Mouse (Mus musculus) lung, embryonic 14.5 days (tissue): ENCODE data around the gene Icam4. TPM values are rescaled to one million over a fixed set of nuclear protein-coding genes. Genes with fewer than 3 reads are reported as not detected.

Source experiments
- ATAC-seq: fragments of 200-750 bp; cut with Nextera tagmentation; 2 replicates; pipeline ENCODE4 v1.8.0; 2017; ENCODE audit warnings: mild to moderate bottlenecking, moderate TSS enrichment, moderate library complexity; ENCODE audit not compliant: insufficient read depth
- DNase-seq: peaks from one replicate; pipeline ENCODE4 v3.0.0-alpha.2; 2015
- H3K27ac ChIP-seq: fragments of 300-500 bp; sonication (generic); 2 replicates; pipeline ENCODE4 v1.5.1; 2014; ENCODE audit warnings: low read depth, mild to moderate bottlenecking, moderate library complexity
- H3K27me3 ChIP-seq: fragments of 300-500 bp; sonication (generic); 2 replicates; pipeline ENCODE4 v1.6.1; 2014; ENCODE audit warnings: low read length, control low read depth; ENCODE audit not compliant: insufficient read depth
- H3K36me3 ChIP-seq: fragments of 300-500 bp; sonication (generic); 2 replicates; pipeline ENCODE4 v1.6.1; 2014; ENCODE audit warnings: control low read depth; ENCODE audit not compliant: insufficient read depth
- H3K4me1 ChIP-seq: fragments of 300-500 bp; sonication (generic); 2 replicates; pipeline ENCODE4 v1.6.1; 2014; ENCODE audit warnings: antibody characterized with exemption, control low read depth; ENCODE audit not compliant: insufficient read depth
- H3K4me2 ChIP-seq: fragments of 300-500 bp; sonication (generic); 2 replicates; pipeline ENCODE4 v1.6.1; 2014; ENCODE audit warnings: mild to moderate bottlenecking
- H3K4me3 ChIP-seq: fragments of 300-500 bp; sonication (generic); 2 replicates; pipeline ENCODE4 v1.5.1; 2014; ENCODE audit warnings: low read depth, low read length
- H3K9ac ChIP-seq: fragments of 300-500 bp; sonication (generic); 2 replicates; pipeline ENCODE4 v1.6.1; 2014
- H3K9me3 ChIP-seq: fragments of 300-500 bp; sonication (generic); 2 replicates; pipeline ENCODE4 v1.6.1; 2016; ENCODE audit warnings: low read depth, low read length, control low read depth
- CTCF ChIP-seq: IDR thresholded peaks from 2 replicates; pipeline ENCODE4 v1.5.1; 2016; ENCODE audit warnings: antibody characterized with exemption, low read depth
- WGBS: fragments of 180-500 bp; shearing (Covaris S2); extraction: QIAGEN DNeasy Blood & Tissue Kit; methylation state at CpG from one replicate; pipeline ENCODE4 v1.1.7; 2014; 5-methylcytosine and 5-hydroxymethylcytosine counted together
- polyA plus RNA-seq: library from polyadenylated mRNA; unstranded; fragments of >200 nt; fragmentation: Nextera tagmentation; extraction: Ambion mirVana; gene quantifications from 2 replicates; pipeline ENCODE4 v1.2.1, GENCODE M21; 2014

Gene Icam4
- polyA plus RNA-seq, 1 experiment from 2014 or later = 1.5 TPM

DNA sequence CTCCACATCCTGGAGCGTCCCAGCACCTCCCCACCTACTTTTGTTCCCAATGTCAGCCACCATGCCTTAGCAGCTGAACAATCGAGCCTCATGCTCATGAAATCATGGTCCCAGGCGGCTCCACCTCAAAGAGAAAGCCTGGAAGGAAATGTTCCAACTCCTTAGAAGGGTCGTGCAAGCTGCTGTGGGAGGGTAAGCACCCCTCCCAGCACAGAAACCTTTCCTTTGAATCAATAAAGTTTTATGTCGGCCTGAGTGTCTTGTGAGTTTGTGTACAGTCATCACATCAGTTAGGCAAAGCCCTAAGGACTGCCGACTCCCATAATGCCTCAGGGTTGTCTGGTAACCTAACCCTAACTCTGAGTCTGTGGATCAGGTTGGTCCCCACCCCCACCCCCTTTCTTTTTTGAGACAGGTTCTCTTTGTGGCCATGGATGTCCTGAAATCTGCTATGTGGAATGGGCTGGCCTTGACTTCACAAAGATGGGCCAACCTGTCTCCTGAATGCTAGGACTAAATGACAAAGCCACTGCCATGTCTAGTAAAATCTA, 538 bp upstream of the Icam4 start:
- Histone ChIP-seq H3K4me3 (no peak overlapping the region), H3K27ac (peak overlapping the region; percentile 58; the same call in 1 of the 2 replicates), H3K36me3 (peaks cover 9% of the 10 kb centered on the region; the same call in 1 of the 2 replicates), H3K4me1 (peaks cover 26% of the 10 kb centered on the region; the same call in 1 of the 2 replicates), H3K9me3 (no peaks in the 10 kb centered on the region), H3K27me3 (peaks cover 31% of the 10 kb centered on the region), H3K9ac (no peak overlapping the region; the same call in 1 of the 2 replicates), H3K4me2 (peak overlapping the region; percentile 95)
- 65% methylated on average over 6 of the region's 6 CpGs for WGBS
- no peak for DNase-seq
- TF ChIP-seq CTCF = no peak
- no peak for ATAC-seq

DNA sequence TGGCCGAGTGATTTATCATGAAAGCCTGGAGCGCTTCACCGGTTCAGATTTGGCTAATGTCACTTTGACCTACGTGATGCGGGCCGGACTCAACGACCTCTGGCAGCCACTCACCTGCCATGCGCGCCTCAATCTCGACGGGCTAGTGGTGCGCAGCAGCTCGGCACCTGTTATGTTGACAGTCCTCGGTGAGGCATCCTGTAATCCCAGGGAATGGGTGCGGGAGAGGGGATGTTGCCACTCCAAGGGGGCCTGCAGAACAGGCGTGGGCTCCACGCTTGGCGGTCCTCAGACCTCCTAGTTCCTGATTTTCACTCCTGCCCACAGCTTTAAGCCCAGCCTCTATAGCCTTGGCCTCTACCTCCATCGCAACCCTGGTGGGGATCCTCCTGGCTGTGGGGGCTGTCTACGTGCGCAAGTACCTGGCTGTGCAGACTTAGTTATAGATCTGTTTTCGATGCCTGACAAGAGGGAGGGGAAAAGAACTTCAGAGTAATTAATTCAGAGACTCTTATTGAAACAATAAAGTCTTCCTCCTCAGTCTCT, 955 bp downstream of the Icam4 start:
- Histone ChIP-seq H3K9ac (peak overlapping the region; percentile 47; the same call in 1 of the 2 replicates), H3K27ac (peak overlapping the region; percentile 31; the same call in 1 of the 2 replicates), H3K4me2 (peak overlapping the region; percentile 95), H3K27me3 (peaks cover 46% of the 10 kb centered on the region), H3K36me3 (peaks cover 9% of the 10 kb centered on the region; the same call in 1 of the 2 replicates), H3K9me3 (no peaks in the 10 kb centered on the region), H3K4me3 (peak overlapping the region; percentile 52), H3K4me1 (peaks cover 26% of the 10 kb centered on the region; the same call in 1 of the 2 replicates)
- WGBS = 20% methylated on average over 22 of the region's 22 CpGs
- DNase-seq = no peak
- ATAC-seq = no peak
- TF ChIP-seq CTCF = no peak

DNA sequence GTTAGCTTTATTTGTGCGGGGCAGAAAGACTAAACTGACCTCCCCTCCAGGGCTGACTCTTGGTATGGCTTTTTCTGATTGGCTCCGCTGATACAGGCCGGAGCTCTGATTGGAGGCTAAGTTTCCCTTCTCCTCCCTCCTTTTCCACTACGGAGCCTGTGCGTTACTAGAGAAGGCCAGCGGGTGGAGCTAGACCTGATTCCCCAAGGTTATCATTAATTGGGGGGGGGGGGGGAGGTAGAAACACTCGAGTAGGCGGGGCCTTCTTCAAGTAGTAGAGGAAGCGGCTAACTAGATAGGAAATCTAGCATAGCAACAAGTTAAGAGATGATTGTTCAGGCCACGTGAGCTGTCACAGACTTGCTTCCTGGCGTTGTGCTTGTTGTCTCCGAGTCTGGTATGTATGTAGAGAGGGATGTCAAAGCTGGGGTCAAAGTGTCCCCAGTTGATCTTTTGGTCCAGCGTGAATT, 1.6 kb downstream of the Icam4 start:
- peaks cover 9% of the 10 kb centered on the region; the same call in 1 of the 2 replicates for H3K36me3 ChIP-seq
- H3K9ac ChIP-seq = no peak overlapping the region
- peaks cover 26% of the 10 kb centered on the region; the same call in 1 of the 2 replicates for H3K4me1 ChIP-seq
- peak; percentile 62 for ATAC-seq
- TF ChIP-seq CTCF = peak; percentile 74
- no peaks in the 10 kb centered on the region for H3K9me3 ChIP-seq
- peak overlapping the region; percentile 95 for H3K4me2 ChIP-seq
- peaks cover 52% of the 10 kb centered on the region for H3K27me3 ChIP-seq
- H3K27ac ChIP-seq = no peak overlapping the region
- peak; percentile 94 for DNase-seq
- peak overlapping the region; percentile 52 for H3K4me3 ChIP-seq
- under 1% methylated on average over 13 of the region's 13 CpGs for WGBS

DNA sequence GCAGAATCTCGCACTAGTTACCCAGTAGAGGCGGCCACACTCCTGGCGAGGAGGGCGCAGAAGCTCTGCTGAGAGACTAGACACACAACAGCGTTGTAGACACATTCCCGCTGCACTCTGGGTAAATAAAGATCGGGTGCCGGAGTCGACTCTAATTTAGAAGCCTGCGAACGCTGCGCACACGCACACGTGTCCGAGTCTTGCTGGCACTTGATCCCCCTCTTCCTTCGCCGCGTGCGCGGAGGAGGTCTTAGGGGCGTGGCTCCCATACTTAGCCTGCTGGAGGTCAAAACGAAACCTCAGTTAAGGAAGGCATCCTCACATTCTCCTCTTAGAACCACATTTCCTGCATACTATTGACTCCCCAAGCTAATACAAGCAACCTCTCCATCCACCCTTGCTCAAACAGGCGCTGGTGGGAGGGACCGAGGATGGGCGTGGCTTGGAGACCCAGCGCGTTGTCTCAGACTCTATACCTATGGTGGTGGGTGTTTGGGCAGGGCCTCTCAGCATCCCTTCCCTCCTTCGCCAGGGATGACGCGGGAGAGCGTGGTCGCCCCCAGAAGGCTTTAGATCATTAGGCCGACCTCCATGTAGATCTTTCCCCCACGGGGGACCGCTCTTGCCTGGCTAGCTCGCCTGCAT, 2.2 kb downstream of the Icam4 start:
- peak; percentile 29 for ATAC-seq
- peak overlapping the region; percentile 95 for H3K4me2 ChIP-seq
- peaks cover 9% of the 10 kb centered on the region; the same call in 1 of the 2 replicates for H3K36me3 ChIP-seq
- H3K27me3 ChIP-seq = peaks cover 58% of the 10 kb centered on the region
- H3K4me3 ChIP-seq = peak overlapping the region; percentile 52
- peaks cover 26% of the 10 kb centered on the region; the same call in 1 of the 2 replicates for H3K4me1 ChIP-seq
- TF ChIP-seq CTCF = no peak
- DNase-seq = peak; percentile 77
- H3K9me3 ChIP-seq = no peaks in the 10 kb centered on the region
- under 1% methylated on average over 36 of the region's 36 CpGs for WGBS
- H3K27ac ChIP-seq = no peak overlapping the region
- H3K9ac ChIP-seq = peak overlapping the region; percentile 42

DNA sequence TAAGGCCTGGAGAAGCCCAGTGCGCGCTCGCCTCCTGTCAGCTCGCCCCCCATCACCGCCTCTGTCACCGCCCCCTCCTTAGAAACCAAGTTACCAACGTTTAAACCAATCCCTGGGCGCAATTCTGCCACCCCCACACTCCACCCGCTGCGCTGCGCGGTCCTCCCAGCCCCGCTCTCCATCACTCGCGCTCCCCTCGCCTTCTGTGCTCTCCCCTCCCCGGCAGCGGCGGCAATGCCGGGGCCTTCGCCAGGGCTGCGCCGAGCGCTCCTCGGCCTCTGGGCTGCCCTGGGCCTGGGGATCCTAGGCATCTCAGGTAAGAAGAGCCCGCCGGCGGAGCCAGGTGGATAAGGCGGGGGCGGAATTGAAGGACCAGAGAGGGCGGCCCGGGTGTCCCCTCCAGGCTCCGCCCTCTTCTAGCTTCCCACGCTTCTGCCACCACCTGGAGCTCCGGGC, 2.8 kb downstream of the Icam4 start, which contains the start of gene Icam5:
Gene Icam5, plus strand, starts transcription at position 178 of the 456 bp plus-strand sequence.
- no peak for ATAC-seq
- TF ChIP-seq CTCF = no peak
- peaks cover 64% of the 10 kb centered on the region for H3K27me3 ChIP-seq
- peak within 1 kb of the TSS; percentile 51 for H3K9ac ChIP-seq
- H3K9me3 ChIP-seq = no peaks in the 10 kb centered on the region
- no peak for DNase-seq
- peak within 1 kb of the TSS; percentile 95 for H3K4me2 ChIP-seq
- peaks cover 24% of the 10 kb centered on the region; the same call in 1 of the 2 replicates for H3K4me1 ChIP-seq
- peak within 1 kb of the TSS; percentile 52 for H3K4me3 ChIP-seq
- H3K36me3 ChIP-seq = peaks cover 9% of the 10 kb centered on the region; the same call in 1 of the 2 replicates
- under 1% methylated on average over 35 of the region's 35 CpGs for WGBS
- no peak within 1 kb of the TSS for H3K27ac ChIP-seq

DNA sequence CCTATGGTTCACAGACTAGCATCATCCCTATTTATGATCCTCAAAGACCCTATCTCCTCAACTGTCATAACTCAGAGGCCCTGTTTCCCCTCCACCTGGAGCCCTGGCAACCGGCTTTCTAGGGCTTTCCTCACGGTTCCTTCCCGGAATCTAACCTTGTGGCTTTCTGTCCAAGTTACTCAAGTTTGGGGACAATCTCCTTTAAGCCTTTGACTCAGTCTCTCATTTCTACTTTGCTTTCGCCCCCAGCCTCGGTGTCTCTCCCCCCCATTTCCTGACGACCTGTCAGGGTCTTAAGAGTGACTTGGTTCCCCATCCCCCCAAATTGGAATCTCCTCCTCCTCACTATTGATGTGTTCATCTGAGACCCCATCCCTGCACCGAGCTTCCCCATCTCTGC, 3.3 kb downstream of the Icam4 start:
- ATAC-seq = no peak
- Histone ChIP-seq H3K27me3 (peaks cover 69% of the 10 kb centered on the region), H3K9me3 (no peaks in the 10 kb centered on the region), H3K36me3 (0 out of 2 replicates have a peak, but pooled peaks cover 8% of the 10 kb centered on the region), H3K4me1 (peaks cover 24% of the 10 kb centered on the region), H3K4me2 (peak overlapping the region; percentile 95), H3K9ac (no peak overlapping the region), H3K4me3 (peak overlapping the region; percentile 52), H3K27ac (no peak overlapping the region)
- DNase-seq = no peak
- TF ChIP-seq CTCF = no peak
- 2% methylated on average over 7 of the region's 7 CpGs for WGBS
